Mouse (Mus musculus) E14TG2a.4 (cell line): ENCODE data around the gene Nars2.

Experiments
- H3K27me3 ChIP-seq: 2 replicates; pipeline ENCODE4 v1.6.1; 2014; ENCODE audit warnings: low read length, control low read depth; ENCODE audit not compliant: insufficient read depth
- H3K36me3 ChIP-seq: 2 replicates; pipeline ENCODE4 v1.6.1; 2014; ENCODE audit warnings: low read length, control low read depth; ENCODE audit not compliant: insufficient read depth
- H3K4me1 ChIP-seq: replicated peaks from 2 replicates; pipeline ENCODE4 v1.6.1; 2014; ENCODE audit warnings: low read depth, low read length, control low read depth
- H3K4me3 ChIP-seq: replicated peaks from 2 replicates; pipeline ENCODE4 v1.5.1; 2014; ENCODE audit warnings: mild to moderate bottlenecking, low read length
- H3K9me3 ChIP-seq: 2 replicates; pipeline ENCODE4 v1.6.1; 2014; ENCODE audit warnings: low read length, control low read depth
- CTCF ChIP-seq: conservative IDR thresholded peaks from 2 replicates; pipeline ENCODE4 v1.5.1; 2014; ENCODE audit warnings: low read length
- NANOG ChIP-seq: IDR thresholded peaks from 2 replicates; pipeline ENCODE4 v1.6.1; 2014; ENCODE audit warnings: borderline replicate concordance, low read length, mixed read lengths
- POU5F1 ChIP-seq: IDR thresholded peaks from 2 replicates; pipeline ENCODE4 v1.6.1; 2014; ENCODE audit warnings: low read length, borderline replicate concordance

Nars2 gene

DNA sequence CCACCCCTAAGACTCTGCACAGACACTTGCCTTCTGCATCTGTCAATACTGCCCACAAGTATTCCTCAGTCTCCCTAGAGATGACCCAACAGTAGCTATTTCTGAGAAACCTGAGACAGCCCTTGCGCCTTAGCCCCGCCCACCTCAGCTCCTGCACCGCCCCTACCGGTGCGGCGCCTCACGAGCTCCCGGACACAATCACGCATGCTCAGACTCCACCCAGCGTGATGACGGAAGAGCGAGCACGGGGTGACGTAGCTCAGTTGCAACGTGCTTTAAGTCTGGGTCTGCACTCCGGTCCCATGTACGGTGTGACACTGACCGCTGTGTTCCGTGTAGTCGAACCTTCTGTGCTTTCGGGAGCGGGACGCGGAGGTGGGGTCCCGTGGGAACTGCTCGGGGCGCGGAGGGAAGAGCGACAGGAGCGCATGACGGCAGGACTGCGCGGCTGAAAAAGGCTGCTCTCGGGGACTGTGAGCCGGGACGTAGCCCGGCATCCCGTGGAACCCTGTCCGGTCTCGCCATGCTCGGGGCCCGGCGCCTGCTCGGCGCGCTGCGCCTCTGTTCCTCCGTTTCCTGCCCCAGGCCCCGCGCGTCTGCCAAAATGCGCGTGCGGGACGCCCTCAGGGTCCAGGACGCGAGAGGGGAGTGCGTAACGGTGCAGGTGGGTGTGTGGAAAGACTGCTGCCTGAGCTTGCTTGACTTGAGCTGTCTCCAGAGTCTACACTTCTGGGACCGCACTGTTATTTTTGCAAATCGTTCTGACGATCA lies at the start of gene Nars2:
Gene Nars2 (plus strand): TSS at position 225 of the 771 bp plus-strand sequence.
- Histone ChIP-seq H3K27me3 (peaks cover 12% of the 10 kb centered on the region), H3K4me3 (peak within 1 kb of the TSS; percentile 99)

DNA sequence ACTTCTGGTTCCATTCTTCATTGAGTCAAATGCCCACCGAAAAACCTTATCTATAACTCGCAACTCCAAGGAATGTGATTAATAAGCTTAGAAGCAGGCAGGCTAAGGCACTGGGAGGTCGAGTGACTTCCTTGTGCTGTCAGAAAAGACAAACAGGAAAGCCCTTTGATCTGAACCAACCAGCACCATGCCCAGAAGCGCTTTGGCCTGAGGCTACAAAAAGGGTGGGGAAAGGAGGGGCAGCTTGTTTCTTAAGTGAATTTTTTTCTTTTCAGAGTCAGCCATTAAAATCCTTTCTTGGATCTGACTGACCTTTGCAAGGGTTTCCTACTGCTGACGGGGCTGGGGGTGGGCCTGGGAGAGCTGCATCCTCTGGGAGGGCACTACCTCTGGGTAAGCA lies 49.1 kb upstream of the Nars2 start:
- Histone ChIP-seq H3K4me1 (peaks cover 83% of the 10 kb centered on the region), H3K27me3 (no peaks in the 10 kb centered on the region), H3K4me3 (no peak overlapping the region), H3K9me3 (no peaks in the 10 kb centered on the region), H3K36me3 (peaks cover 6% of the 10 kb centered on the region)
- TF ChIP-seq NANOG (no peak), CTCF (no peak), POU5F1 (no peak)

More for the DNA sequence above, at the start of gene Nars2:
- Histone ChIP-seq H3K9me3 (no peaks in the 10 kb centered on the region), H3K36me3 (peaks cover 4% of the 10 kb centered on the region; the same call in 1 of the 2 replicates), H3K4me1 (peaks cover 13% of the 10 kb centered on the region)
- TF ChIP-seq POU5F1 (no peak), NANOG (no peak), CTCF (no peak)

- Histone ChIP-seq H3K9me3 (no peaks in the 10 kb centered on the region), H3K4me1 (peaks cover 94% of the 10 kb centered on the region), H3K36me3 (peaks cover 6% of the 10 kb centered on the region), H3K27me3 (no peaks in the 10 kb centered on the region), H3K4me3 (no peak overlapping the region)
- TF ChIP-seq CTCF (no peak), POU5F1 (no peak), NANOG (no peak)
Observed at GRCm38 (mm10) chr7:96903088-96903985, 48.0 kb upstream of the Nars2 start.

GRCm38 (mm10) chr7:96904442-96904841 lies 46.9 kb upstream of the Nars2 start:
- H3K27me3 ChIP-seq = no peaks in the 10 kb centered on the region
- H3K36me3 ChIP-seq = peaks cover 6% of the 10 kb centered on the region
- TF ChIP-seq CTCF (no peak), NANOG (no peak), POU5F1 (no peak)
- H3K4me1 ChIP-seq = peaks cover 86% of the 10 kb centered on the region
- no peak overlapping the region for H3K4me3 ChIP-seq
- no peaks in the 10 kb centered on the region for H3K9me3 ChIP-seq

DNA sequence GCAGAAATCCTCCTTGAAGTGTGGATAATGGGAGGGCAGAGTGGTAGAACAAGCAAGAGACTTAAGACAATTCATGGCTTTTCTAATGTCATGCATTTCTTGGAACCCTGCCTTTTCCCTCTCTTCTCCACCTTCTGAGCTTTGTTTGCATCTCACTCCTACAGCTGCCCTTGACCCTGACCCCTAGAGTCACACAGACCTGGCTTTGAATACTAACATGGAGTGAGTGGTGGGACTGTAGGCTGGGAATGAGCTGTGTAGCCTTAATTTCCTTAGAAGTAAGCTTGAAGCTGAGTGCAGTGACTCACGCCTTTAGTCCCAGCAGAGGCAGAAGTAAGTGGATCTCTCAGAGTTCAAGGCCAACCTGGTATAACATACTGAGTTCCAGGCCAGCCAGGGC lies 46.4 kb upstream of the Nars2 start:
- Histone ChIP-seq H3K36me3 (peaks cover 6% of the 10 kb centered on the region), H3K9me3 (no peaks in the 10 kb centered on the region), H3K27me3 (no peaks in the 10 kb centered on the region), H3K4me3 (no peak overlapping the region), H3K4me1 (peaks cover 81% of the 10 kb centered on the region)
- TF ChIP-seq CTCF = no peak
- no peak for TF ChIP-seq POU5F1
- no peak for TF ChIP-seq NANOG

DNA sequence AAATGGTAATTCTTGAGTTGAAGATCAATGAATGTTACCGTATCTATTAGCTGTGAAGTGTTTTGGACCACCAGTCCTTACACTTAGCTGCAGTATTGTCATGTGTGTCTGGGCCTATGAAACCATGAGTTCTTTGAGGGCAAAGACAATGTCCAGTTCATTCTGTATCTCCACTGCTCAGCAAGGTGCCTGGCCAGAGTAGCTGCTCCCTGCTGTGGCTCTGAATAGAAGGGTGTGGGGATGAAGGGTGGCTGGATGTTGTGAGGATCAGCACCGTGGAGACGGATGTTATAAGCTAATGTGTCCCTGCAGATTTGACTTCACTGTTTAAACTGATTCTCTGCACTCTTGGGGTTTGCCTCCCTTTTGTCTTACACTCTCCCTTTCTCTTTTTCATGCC lies 45.9 kb upstream of the Nars2 start:
- Histone ChIP-seq H3K9me3 (no peaks in the 10 kb centered on the region), H3K36me3 (peaks cover 6% of the 10 kb centered on the region), H3K4me3 (0 out of 2 replicates have a peak overlapping the region, but pooled peaks have one; percentile 48), H3K4me1 (peaks cover 76% of the 10 kb centered on the region), H3K27me3 (no peaks in the 10 kb centered on the region)
- TF ChIP-seq NANOG (peak; percentile 79), POU5F1 (no peak), CTCF (no peak)

- Histone ChIP-seq H3K36me3 (peaks cover 6% of the 10 kb centered on the region), H3K9me3 (no peaks in the 10 kb centered on the region), H3K4me1 (peaks cover 70% of the 10 kb centered on the region), H3K27me3 (no peaks in the 10 kb centered on the region), H3K4me3 (peak overlapping the region; percentile 48)
- no peak for TF ChIP-seq POU5F1
- TF ChIP-seq CTCF = no peak
- TF ChIP-seq NANOG = no peak
Observed at GRCm38 (mm10) chr7:96906216-96906615, 45.1 kb upstream of the Nars2 start.
